Mouse (Mus musculus) layer of hippocampus, adult 8-10 months (tissue): ENCODE data around the gene Gm49403. TPM values are rescaled to one million over a fixed set of nuclear protein-coding genes. Genes with fewer than 3 reads are reported as not detected.
A peak's percentile ranks its signal among the peaks of the same experiment; 100 is the strongest.

Experiments used
- DNase-seq, 2 experiments: peaks; one replicate each; pipeline ENCODE4 v3.0.0; 2022; ENCODE audit warnings: low spot score in 2 of 2
- microRNA-seq, 2 experiments: library from miRNA; unstranded; fragments of <30 nt; microRNA quantifications; one replicate each; pipeline ENCODE4 v1.2.0; 2022
- total RNA-seq, 4 experiments: library from RNA; stranded (reverse); gene quantifications; 2 replicates each; pipeline ENCODE4 v1.2.4; 2022

Gene Gm49403
- total RNA-seq, 4 experiments from 2014 or later = not detected

DNA sequence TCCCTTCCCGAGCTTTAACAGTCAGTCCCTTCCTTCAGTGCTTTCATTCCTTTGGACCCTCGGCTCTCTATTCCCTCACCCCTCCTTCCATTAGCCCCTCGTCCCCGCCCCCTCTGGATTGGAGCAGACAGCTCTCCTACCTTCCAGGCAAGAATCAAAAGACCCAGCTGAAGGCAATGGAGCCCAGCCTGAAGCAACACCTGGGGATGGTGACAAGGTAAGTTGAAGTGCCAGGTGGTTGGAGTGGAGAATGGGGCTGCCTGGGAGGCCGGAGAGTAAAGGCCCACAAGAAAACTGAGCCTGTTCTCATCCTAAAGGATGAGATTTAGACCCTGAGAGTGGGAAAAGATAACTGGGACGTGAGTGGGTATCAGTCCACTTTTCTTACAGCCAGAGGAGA, 24.8 kb downstream of the Gm49403 start:
- no peak for DNase-seq

DNA sequence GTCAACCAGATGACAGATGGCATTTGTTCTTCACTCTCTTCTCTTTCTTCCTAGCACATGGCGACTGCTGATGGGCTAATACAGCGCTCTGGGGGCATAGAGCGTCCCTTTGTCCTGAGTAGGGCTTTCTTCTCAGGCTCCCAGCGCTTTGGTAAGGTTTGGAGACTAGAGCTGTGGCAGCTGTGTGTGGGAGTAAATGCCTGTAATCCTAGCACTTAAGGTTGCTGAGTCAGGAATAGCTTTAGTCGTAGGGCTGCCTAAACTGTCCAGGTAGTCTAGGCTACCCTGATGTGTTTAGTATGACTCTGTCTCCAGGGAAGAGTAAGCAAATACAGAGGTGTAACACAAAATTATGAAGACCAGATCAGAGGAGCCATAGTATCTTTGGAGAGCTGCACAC, 28.1 kb downstream of the Gm49403 start:
- DNase-seq = no peak

DNA sequence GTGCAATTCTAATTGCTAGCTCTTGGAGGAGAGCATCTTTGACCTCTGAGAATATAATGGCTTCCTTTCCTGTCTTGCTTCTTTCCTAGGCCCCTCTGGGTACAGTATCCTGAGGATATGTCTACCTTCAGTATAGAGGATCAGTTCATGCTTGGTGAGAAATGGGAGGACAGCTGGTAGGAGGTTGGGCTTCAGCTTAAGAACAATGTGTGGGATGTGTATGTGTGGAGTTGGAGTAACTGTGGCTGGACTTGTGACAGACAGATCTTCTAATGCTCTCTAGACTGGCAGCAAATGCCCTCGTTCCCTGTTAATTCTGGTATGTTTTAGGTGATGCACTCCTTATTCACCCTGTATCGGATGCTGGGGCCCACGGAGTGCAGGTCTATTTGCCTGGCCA, 30.5 kb downstream of the Gm49403 start:
- peak in 1 of 2 experiments; percentile 45 for DNase-seq

GRCm38 (mm10) chr19:8919000-8919399, 35.3 kb downstream of the Gm49403 start:
- DNase-seq = no peak

DNA sequence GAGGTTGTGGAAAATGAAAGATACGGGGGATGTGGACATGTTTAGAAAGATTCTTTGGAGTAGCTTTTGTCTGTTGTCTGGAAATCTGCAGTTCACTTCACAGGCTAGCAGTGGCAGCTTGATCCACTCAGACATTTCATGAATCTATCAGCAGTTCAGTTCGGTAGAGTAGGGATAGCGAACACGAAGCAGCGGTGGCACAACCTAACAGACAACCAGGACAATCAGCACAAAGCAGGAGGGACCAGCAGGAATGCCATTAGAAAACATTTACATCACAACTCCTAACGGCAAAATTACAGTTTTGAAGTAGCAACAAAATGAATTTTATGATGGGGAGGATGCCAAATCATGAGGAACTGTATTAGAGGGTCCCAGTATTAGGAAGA, 35.9 kb downstream of the Gm49403 start:
- no peak for DNase-seq

DNA sequence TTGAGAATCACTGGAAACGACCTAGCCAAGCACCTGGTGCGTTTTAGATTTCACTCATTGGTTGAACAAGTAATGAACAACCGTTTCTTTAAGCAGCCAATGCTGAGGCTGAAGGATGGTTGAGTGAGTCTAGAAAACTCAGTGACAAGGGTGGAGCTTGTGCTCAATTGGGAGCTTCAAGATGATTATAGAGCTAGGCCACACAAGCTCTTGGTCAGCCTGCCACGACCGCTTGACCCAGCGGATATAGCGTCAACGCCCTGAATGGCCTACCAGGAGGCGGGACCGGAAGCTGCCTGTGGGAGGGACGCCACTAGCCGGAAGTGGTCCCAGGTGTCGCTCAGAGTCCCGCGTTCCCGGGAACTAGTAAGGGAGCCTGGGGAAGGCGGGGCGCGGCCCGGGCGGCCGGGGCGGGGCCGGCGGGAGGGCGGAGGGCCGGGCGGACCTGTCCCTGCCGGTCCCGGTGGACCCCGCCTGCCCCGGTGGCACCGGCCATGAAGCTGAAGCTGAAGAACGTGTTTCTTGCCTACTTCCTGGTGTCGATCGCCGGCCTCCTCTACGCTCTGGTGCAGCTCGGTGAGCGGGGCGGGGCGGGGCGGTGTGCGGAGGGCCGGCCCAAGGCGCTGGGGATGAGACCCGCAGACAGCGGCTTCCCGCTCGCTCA, 36.5 kb downstream of the Gm49403 start, which contains the start of gene B3gat3:
Gene B3gat3 (plus strand): TSS at position 302 of the 664 bp plus-strand sequence.
- peak; percentile 92 to 93 for DNase-seq

- no peak for DNase-seq
These were observed 37.1 kb downstream of the Gm49403 start for GRCm38 (mm10) chr19:8920836-8921291.

GRCm38 (mm10) chr19:8921741-8922140, 38.0 kb downstream of the Gm49403 start:
- no peak for DNase-seq

- no peak for DNase-seq
These were observed 43.0 kb downstream of the Gm49403 start for GRCm38 (mm10) chr19:8926766-8927165.

- no peak for DNase-seq
These were observed 44.3 kb downstream of the Gm49403 start for GRCm38 (mm10) chr19:8927891-8928525.

DNA sequence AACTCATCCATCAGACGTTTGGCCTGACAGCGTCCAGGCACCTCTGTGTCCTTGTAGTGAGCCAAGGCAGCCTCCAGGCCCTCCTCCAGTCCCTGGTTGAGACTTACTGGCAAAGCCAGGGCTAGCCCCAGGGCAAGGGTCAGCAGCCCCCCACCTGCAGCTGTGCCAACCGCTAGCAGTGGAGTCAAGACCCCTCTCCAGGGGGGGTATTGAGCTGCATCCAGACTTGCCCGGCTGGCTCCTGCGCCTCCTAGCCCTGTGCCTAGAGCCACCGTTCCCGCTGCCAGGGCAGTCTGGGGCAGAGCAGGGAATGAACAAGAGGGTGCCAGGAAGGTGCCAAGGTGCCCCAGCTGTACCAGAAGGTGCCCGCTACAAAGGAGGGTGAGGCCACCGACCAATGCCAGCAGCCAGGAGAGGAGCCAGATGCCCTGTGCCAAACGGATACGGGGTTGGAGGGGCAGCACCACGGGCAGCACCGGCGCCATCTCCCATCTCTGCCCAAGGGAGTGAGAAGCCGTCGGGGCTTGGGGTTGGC, 45.0 kb downstream of the Gm49403 start:
- no peak for DNase-seq

DNA sequence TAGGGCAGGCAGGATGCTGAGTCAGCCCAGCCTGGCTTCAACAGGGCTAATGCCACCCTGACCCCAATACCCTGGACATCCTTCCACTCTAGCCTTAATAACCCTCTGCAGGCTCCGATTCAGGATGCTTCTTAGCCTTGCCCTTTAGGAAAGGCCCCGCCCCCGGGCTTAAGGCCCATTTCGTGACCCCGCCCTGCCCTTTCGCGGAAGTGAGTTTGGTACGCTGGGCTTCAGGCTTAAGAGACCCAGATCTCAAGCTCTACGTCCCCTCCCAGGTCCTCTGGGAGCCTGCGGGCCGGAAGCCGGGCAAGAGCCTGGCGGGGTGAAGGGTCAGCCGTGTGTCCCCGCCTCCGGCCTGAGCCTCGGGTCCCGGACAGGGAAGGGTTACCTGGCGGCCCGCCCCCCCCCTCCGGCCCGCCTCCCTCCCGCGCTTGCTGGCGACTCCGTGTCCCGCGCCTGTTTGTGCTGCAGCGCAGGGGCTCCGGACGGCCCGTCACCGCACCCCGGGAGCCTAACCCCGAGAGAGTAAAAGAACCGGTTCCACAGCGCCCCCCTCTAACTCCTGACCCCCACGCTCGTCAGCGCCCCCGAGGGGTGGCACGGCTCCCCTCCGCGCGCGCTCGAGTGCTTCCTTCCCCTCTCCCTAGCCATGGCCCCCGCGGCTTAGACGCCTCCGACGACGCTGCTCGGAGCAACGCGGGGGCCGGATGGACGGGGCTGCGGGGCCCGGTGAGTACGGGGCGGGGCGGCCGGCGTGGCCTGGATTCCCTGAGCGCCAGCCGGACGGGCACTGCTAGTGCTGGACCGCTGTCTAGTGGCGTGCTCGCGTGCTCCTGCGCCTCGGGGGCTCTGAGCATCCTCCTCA, 45.7 kb downstream of the Gm49403 start, which contains the start of the genes Rom1 and Eml3:
Gene Rom1 (minus strand): TSS at position 133 of the 865 bp plus-strand sequence.
Gene Eml3 (plus strand): TSS at position 329 of the 865 bp plus-strand sequence.
- DNase-seq = peak in 1 of 2 experiments; percentile 57

DNA sequence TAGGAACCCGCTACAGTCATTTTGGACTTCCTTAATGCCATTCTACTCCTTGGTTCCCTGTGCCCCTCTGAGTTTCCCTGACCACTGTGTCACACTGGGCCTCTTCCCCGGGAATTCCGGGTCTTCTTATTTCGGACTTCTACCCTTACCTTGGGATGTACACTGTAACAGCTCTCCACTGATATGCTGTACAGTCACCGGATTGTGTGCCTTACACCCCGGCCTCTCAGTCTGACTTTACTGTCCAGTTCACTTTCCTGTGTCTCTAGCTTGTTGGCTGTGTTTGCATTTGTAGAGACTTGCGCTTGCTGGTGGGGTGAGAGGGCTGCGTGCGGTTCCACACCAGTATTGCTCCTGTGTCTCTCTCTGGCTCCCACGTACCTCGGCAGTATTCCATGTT, 46.4 kb downstream of the Gm49403 start:
- DNase-seq = no peak

DNA sequence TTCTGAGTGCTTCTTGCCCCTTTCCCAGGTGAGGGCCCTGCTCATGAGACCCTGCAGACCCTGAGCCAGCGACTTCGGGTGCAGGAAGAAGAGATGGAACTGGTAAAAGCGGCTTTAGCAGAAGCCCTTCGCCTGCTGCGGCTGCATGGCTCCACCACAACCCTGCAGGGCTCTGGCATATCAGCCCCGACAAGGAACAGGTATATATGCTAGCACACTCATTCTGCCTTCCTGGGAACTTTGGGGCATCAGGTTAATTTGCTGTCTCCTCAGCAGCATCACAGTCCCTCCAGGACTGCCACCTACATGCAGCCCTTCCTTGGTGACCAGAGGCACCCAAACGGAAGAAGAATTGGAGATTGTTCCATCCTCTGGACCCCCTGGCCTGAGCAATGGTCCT, 47.0 kb downstream of the Gm49403 start:
- DNase-seq = no peak

DNA sequence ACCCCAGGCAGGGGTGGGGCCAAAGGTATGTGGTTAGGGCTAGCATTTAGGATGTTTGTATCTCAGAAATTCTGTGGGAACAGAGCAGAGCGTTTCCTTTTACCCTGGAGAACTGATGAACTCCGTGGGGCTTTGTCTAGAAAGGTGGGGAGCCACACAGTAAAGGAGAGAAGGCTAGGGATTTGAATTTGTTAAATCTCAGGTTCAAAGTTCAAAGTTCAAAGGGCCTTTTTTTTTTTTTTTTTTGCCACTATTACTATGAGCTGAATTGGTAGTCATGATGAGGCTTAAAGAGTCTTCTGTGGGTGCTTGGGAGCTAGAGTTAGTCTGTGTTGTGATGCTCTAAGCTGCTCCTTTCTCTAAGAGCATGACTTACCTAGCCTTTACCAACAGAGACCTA, 53.0 kb downstream of the Gm49403 start:
- DNase-seq = no peak

Small RNA genes lying within 50 kb of the gene (microRNA-seq; reads per million reads assigned to microRNA genes)
- gene Mir5136 = 0 reads per million in 2 experiments

Other genes starting within 250 kb of the Gm49403 start
- 100 to 1,000 TPM; 160 to 164 (median 161) TPM for gene Chrm1, start 220.1 kb upstream of the Gm49403 start, total RNA-seq
- gene Slc3a2, start 160.6 kb upstream of the Gm49403 start, total RNA-seq = 100 to 1,000 TPM; 157 to 169 (median 162) TPM
- gene Wdr74, start 148.1 kb upstream of the Gm49403 start, total RNA-seq = 10 to 100 TPM; 44.0 to 45.3 (median 44.3) TPM
- gene 1700092M07Rik, start 143.2 kb upstream of the Gm49403 start, total RNA-seq = 1 to 10 TPM in 3 of 4 experiments, not detected in 1; 2.0 to 3.3 (median 2.4) TPM
- gene Stx5a, start 142.5 kb upstream of the Gm49403 start, total RNA-seq = 10 to 100 TPM; 65.3 to 91.2 (median 76.1) TPM
- gene Nxf1, start 126.9 kb upstream of the Gm49403 start, total RNA-seq = 100 to 1,000 TPM in 2 of 4 experiments, 10 to 100 TPM in 2; 80.5 to 120 (median 102) TPM
- gene Tmem223, start 112.9 kb upstream of the Gm49403 start, total RNA-seq = 10 to 100 TPM; 61.3 to 77.8 (median 72.8) TPM
- 10 to 100 TPM; 10.1 to 17.5 (median 13.1) TPM for gene Tmem179b, start 109.5 kb upstream of the Gm49403 start, total RNA-seq
- 10 to 100 TPM; 14.7 to 20.1 (median 18.2) TPM for gene Taf6l, start 97.5 kb upstream of the Gm49403 start, total RNA-seq
- 100 to 1,000 TPM; 101 to 122 (median 109) TPM for gene Polr2g, start 85.4 kb upstream of the Gm49403 start, total RNA-seq
- gene Zbtb3, start 81.4 kb upstream of the Gm49403 start, total RNA-seq = 1 to 10 TPM; 5.2 to 7.9 (median 5.4) TPM
- gene Ttc9c, start 64.6 kb upstream of the Gm49403 start, total RNA-seq = 10 to 100 TPM; 36.4 to 45.1 (median 40.1) TPM
- 100 to 1,000 TPM; 113 to 126 (median 120) TPM for gene Hnrnpul2, start 63.9 kb upstream of the Gm49403 start, total RNA-seq
- gene AC129217.1, start 54.2 kb upstream of the Gm49403 start, total RNA-seq = not detected
- gene Bscl2, start 46.5 kb upstream of the Gm49403 start, total RNA-seq = 100 to 1,000 TPM in 3 of 4 experiments, 10 to 100 TPM in 1; 98.1 to 115 (median 106) TPM
- gene Gng3, start 44.7 kb upstream of the Gm49403 start, total RNA-seq = 100 to 1,000 TPM; 125 to 148 (median 143) TPM
- under 1 TPM; 0.45 to 0.74 (median 0.55) TPM for gene Lrrn4cl, start 33.2 kb upstream of the Gm49403 start, total RNA-seq
- 100 to 1,000 TPM in 2 of 4 experiments, 10 to 100 TPM in 2; 87.8 to 123 (median 106) TPM for gene Ubxn1, start 12.4 kb upstream of the Gm49403 start, total RNA-seq
- gene Uqcc3, start 3.0 kb upstream of the Gm49403 start, total RNA-seq = 10 to 100 TPM; 23.4 to 37.2 (median 29.5) TPM
- gene Lbhd1, start 198 bp upstream of the Gm49403 start, total RNA-seq = 10 to 100 TPM in 1 of 4 experiments, 1 to 10 TPM in 3; 4.9 to 10.4 (median 6.0) TPM
- 10 to 100 TPM; 22.7 to 32.0 (median 26.5) TPM for gene 1810009A15Rik, start 4.9 kb downstream of the Gm49403 start, total RNA-seq
- 1 to 10 TPM in 2 of 4 experiments, not detected in 2; 1.4 to 1.8 TPM for gene Gm49416, start 5.0 kb downstream of the Gm49403 start, total RNA-seq
- 10 to 100 TPM; 24.0 to 26.1 (median 24.4) TPM for gene Ints5, start 9.1 kb downstream of the Gm49403 start, total RNA-seq
- gene Ganab, start 14.1 kb downstream of the Gm49403 start, total RNA-seq = 100 to 1,000 TPM; 109 to 125 (median 119) TPM
- gene B3gat3, start 36.4 kb downstream of the Gm49403 start, total RNA-seq = 100 to 1,000 TPM; 161 to 167 (median 162) TPM
- gene Rom1, start 45.4 kb downstream of the Gm49403 start, total RNA-seq = 1 to 10 TPM; 5.0 to 8.6 (median 6.4) TPM
- 10 to 100 TPM; 14.1 to 17.4 (median 15.3) TPM for gene Eml3, start 45.6 kb downstream of the Gm49403 start, total RNA-seq
- 10 to 100 TPM; 53.7 to 66.5 (median 56.2) TPM for gene Mta2, start 57.9 kb downstream of the Gm49403 start, total RNA-seq
- 10 to 100 TPM; 21.5 to 22.2 (median 21.9) TPM for gene Tut1, start 69.9 kb downstream of the Gm49403 start, total RNA-seq
- gene Eef1g, start 83.1 kb downstream of the Gm49403 start, total RNA-seq = 100 to 1,000 TPM; 223 to 248 (median 236) TPM
- 10 to 100 TPM; 27.0 to 32.2 (median 29.0) TPM for gene Ahnak, start 105.4 kb downstream of the Gm49403 start, total RNA-seq
- gene Scgb1a1, start 204.0 kb downstream of the Gm49403 start, total RNA-seq = not detected